Mouse (Mus musculus) G1E (cell line): ENCODE results near the gene Cox7b. TPM values are rescaled to one million over a fixed set of nuclear protein-coding genes. Genes with fewer than 3 reads are reported as not detected.
A peak's percentile ranks its signal among the peaks of the same experiment; 100 is the strongest.
"Not testable (repeated sequence)": the region's sequence is repeated elsewhere in the genome, so short reads cannot be mapped to it uniquely, and the experiment has no call there.

Experiments
- ATAC-seq: 2 replicates; pipeline ENCODE4 v1.8.0; 2016; ENCODE audit warnings: mild to moderate bottlenecking; ENCODE audit not compliant: insufficient number of reproducible peaks, poor library complexity, low FRiP score, severe bottlenecking; ENCODE audit errors: extremely low read depth
- DNase-seq: peaks from one replicate; pipeline ENCODE4 v3.0.0; 2012; ENCODE audit warnings: low spot score
- H3K27me3 ChIP-seq: 2 replicates; pipeline ENCODE4 v1.6.1; 2012; ENCODE audit warnings: mild to moderate bottlenecking, low read length, inconsistent platforms; ENCODE audit not compliant: insufficient read depth
- H3K36me3 ChIP-seq: replicated peaks from 2 replicates; pipeline ENCODE3; 2012; ENCODE audit warnings: mild to moderate bottlenecking, inconsistent platforms
- H3K4me1 ChIP-seq: 2 replicates; pipeline ENCODE4 v1.6.1; 2012; ENCODE audit warnings: low read depth, low read length, inconsistent platforms, mixed read lengths; ENCODE audit not compliant: insufficient read depth
- H3K4me3 ChIP-seq: 2 replicates; pipeline ENCODE4 v1.5.1; 2012; ENCODE audit warnings: low read depth, mild to moderate bottlenecking, inconsistent platforms, low read length, moderate library complexity, mixed read lengths
- H3K9me3 ChIP-seq: replicated peaks from 2 replicates; pipeline ENCODE4 v1.6.1; 2012; ENCODE audit warnings: inconsistent platforms
- CTCF ChIP-seq: IDR thresholded peaks from 2 replicates; pipeline ENCODE4 v1.5.1; 2012; ENCODE audit warnings: low read depth, low read length, inconsistent platforms, mixed read lengths
- GATA1 ChIP-seq: IDR thresholded peaks from 2 replicates; pipeline ENCODE4 v1.6.1; 2012; ENCODE audit warnings: borderline replicate concordance, low read length, inconsistent platforms, mixed read lengths
- GATA2 ChIP-seq: IDR thresholded peaks from 2 replicates; pipeline ENCODE4 v1.6.1; 2012; ENCODE audit warnings: low read depth, low read length, inconsistent platforms, borderline replicate concordance
- POLR2AphosphoS5 ChIP-seq: IDR thresholded peaks from 2 replicates; pipeline ENCODE4 v1.6.1; 2012; ENCODE audit warnings: low read depth, low read length, inconsistent platforms; ENCODE audit not compliant: insufficient replicate concordance
- TAL1 ChIP-seq: conservative IDR thresholded peaks from 2 replicates; pipeline ENCODE4 v1.6.1; 2012; ENCODE audit warnings: low read depth, low read length, inconsistent platforms, mixed read lengths
- polyA plus RNA-seq: library from polyadenylated mRNA; stranded (reverse); fragments of >175 nt; gene quantifications from 2 replicates; pipeline ENCODE4 v1.2.3, GENCODE M21; 2012
- total RNA-seq, 2 experiments: library from RNA; stranded (forward) in 1 of 2; stranded (reverse) in 1 of 2; fragments of 200-1000 nt in 1 of 2; fragments of >200 nt in 1 of 2; fragmentation: Nextera tagmentation in 1 of 2; gene quantifications; 2 replicates each; pipeline ENCODE4 v1.2.3; 2014 to 2017

Cox7b gene
- total RNA-seq (2014; fragmentation: Nextera tagmentation) (53.8 and 103 TPM in 2 replicates), total RNA-seq (2017) (513 and 603 TPM in 2 replicates), polyA plus RNA-seq (12.7 and 16.1 TPM in 2 replicates)

- H3K9me3 ChIP-seq = no peaks in the 10 kb centered on the region
- DNase-seq (peak; percentile 6), ATAC-seq (peak; percentile 30; the same call in 1 of the 2 replicates)
- peaks cover 20% of the 10 kb centered on the region for H3K4me1 ChIP-seq
- no peak for TF ChIP-seq GATA2
- TF ChIP-seq POLR2AphosphoS5 = no peak
- TF ChIP-seq CTCF = no peak
- TF ChIP-seq TAL1 = no peak
- no peak for TF ChIP-seq GATA1
- H3K4me3 ChIP-seq = peak within 1 kb of the TSS; percentile 72
- no peaks in the 10 kb centered on the region for H3K27me3 ChIP-seq
- peaks cover 21% of the 10 kb centered on the region for H3K36me3 ChIP-seq
Measured at GRCm38 (mm10) chrX:106015571-106016322, at the start of gene Cox7b. Gene Cox7b (plus strand): TSS chrX:106015700.

DNA sequence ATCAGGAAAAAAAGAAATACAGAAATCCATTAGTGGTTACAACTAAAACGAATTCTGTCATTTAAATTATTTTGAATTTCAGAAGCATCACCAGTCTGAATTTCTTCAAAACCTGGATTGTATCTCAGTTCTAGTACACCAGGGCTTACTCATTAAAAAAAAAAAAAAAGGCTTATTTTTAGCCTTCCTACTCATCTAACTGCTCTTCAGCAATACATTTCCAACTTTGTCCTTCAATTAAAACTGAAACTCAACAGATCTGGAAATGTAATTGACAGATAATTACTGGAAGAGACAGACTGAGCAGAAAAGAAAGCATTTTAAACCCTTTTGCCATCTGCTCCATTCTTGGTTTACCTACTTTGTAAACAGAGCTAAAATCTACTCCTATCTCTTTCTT, 13.9 kb upstream of the Cox7b start:
- TF ChIP-seq POLR2AphosphoS5 (no peak), CTCF (no peak), TAL1 (no peak), GATA2 (no peak), GATA1 (no peak)
- DNase-seq (no peak), ATAC-seq (no peak)
- no peaks in the 10 kb centered on the region for H3K9me3 ChIP-seq
- peaks cover under 1% of the 10 kb centered on the region; the same call in 1 of the 2 replicates for H3K4me1 ChIP-seq
- H3K4me3 ChIP-seq = no peak overlapping the region
- peaks cover 52% of the 10 kb centered on the region for H3K36me3 ChIP-seq
- H3K27me3 ChIP-seq = no peaks in the 10 kb centered on the region

DNA sequence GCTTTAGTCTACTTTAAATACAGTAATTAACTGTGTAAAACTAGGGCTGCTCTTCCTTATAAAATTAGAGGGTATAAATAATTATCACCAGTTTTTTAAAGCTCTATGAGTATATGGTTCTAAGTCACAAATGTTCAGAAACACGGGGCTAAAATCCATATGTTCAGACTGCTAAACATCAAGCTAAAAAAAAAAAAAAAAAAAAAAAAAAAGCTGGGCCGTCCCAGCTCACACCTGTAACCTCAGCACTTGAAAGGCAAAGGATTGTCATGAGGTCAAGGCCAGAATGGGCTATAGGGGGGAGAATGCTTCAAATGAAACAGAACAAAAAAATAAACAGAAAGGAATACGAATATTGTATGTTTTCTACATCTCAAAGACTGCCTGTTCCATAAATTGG, 4.7 kb upstream of the Cox7b start:
- Histone ChIP-seq H3K4me1 (peaks cover 22% of the 10 kb centered on the region), H3K36me3 (peaks cover 9% of the 10 kb centered on the region), H3K9me3 (no peaks in the 10 kb centered on the region), H3K27me3 (no peaks in the 10 kb centered on the region), H3K4me3 (peak overlapping the region; percentile 76)
- DNase-seq = no peak
- ATAC-seq = no peak
- no peak for TF ChIP-seq TAL1
- TF ChIP-seq POLR2AphosphoS5 = no peak
- no peak for TF ChIP-seq GATA1
- no peak for TF ChIP-seq CTCF
- TF ChIP-seq GATA2 = no peak

- Histone ChIP-seq H3K4me3 (peak within 1 kb of the TSS; percentile 76), H3K36me3 (peaks cover 6% of the 10 kb centered on the region), H3K4me1 (peaks cover 22% of the 10 kb centered on the region), H3K9me3 (no peaks in the 10 kb centered on the region), H3K27me3 (no peaks in the 10 kb centered on the region)
- TF ChIP-seq GATA1 (no peak), CTCF (no peak), GATA2 (no peak), POLR2AphosphoS5 (no peak), TAL1 (no peak)
- DNase-seq (peak; percentile 57), ATAC-seq (peak; percentile 82)
Measured at GRCm38 (mm10) chrX:106011465-106012159, 3.9 kb upstream of the Cox7b start, which contains the start of gene Magt1. Gene Magt1 (minus strand): TSS chrX:106011906.

GRCm38 (mm10) chrX:106012559-106012958, 2.9 kb upstream of the Cox7b start:
- H3K27me3 ChIP-seq = no peaks in the 10 kb centered on the region
- TF ChIP-seq GATA1 = no peak
- no peak for TF ChIP-seq TAL1
- TF ChIP-seq CTCF = no peak
- no peak for TF ChIP-seq GATA2
- no peak for TF ChIP-seq POLR2AphosphoS5
- peaks cover 21% of the 10 kb centered on the region for H3K4me1 ChIP-seq
- peak overlapping the region; percentile 23; the same call in 1 of the 2 replicates for H3K4me3 ChIP-seq
- H3K36me3 ChIP-seq = peaks cover 6% of the 10 kb centered on the region
- ATAC-seq (no peak), DNase-seq (no peak)
- no peaks in the 10 kb centered on the region for H3K9me3 ChIP-seq

DNA sequence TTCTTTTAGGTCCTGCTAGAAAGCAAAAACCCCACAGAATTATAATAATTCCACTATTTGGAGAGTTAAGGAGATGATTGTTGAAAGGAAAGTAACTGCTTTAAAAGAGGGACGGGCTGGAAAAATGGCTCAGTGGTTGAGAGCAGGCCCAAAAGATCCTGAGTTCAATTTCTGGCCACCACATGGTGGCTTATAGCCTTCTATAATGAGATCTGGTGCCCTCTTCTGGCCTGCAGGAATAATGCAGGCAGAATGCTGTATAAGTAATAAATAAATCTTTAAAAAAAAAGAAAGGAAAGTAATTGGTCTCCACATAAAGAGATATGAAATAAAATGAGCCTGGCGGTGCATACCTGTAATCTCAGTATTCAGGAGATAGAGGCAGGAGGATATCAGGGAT, 2.3 kb upstream of the Cox7b start:
- TF ChIP-seq POLR2AphosphoS5 (no peak), CTCF (0 out of 2 replicates have a peak, but pooled peaks have one; percentile 4)
- no peak for DNase-seq

DNA sequence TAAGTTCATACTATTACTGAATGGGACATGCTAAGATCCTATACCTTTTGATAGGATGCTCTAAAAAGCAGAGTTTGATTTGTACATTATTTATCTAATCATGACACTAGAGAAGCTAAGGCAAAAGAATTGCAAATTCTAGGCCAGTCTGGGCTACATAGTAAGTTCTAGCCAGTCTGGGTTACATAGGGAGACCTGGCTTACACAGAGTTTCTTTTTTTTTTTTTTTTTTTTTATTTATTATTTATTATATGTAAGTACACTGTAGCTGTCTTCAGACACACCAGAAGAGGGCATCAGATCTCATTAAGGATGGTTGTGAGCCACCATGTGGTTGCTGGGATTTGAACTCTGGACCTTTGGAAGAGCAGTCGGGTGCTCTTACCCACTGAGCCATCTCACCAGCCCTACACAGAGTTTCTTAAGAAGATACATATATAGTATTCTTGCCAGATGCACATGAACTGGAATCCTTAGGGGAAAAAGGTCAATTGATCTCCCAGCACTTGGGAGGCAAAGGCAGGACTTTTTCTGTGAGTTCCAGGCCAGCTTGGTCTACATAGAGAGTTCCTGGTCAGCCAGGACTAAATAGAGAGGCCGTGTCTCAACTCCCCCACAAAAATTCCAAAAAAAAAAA, 641 bp upstream of the Cox7b start:
- H3K27me3 ChIP-seq, ATAC-seq, H3K4me3 ChIP-seq, H3K9me3 ChIP-seq, DNase-seq: not testable (repeated sequence)
- H3K4me1 ChIP-seq = peaks cover 20% of the 10 kb centered on the region
- H3K36me3 ChIP-seq = peaks cover 17% of the 10 kb centered on the region

More for the DNA sequence above, 2.3 kb upstream of the Cox7b start:
- no peak for ATAC-seq
- Histone ChIP-seq H3K9me3 (no peaks in the 10 kb centered on the region), H3K4me3 (no peak overlapping the region), H3K27me3 (no peaks in the 10 kb centered on the region), H3K36me3 (peaks cover 6% of the 10 kb centered on the region), H3K4me1 (peaks cover 21% of the 10 kb centered on the region)
